Mouse (Mus musculus) ovary, adult 18-20 months (tissue): ENCODE results near the gene Olfr667.
"Not testable (repeated sequence)": the region's sequence is repeated elsewhere in the genome, so short reads cannot be mapped to it uniquely, and the experiment has no call there.

ENCODE experiments used
- DNase-seq: peaks from one replicate; pipeline ENCODE4 v3.0.0; 2022; ENCODE audit warnings: low spot score, mixed read lengths

Gene Olfr667

DNA sequence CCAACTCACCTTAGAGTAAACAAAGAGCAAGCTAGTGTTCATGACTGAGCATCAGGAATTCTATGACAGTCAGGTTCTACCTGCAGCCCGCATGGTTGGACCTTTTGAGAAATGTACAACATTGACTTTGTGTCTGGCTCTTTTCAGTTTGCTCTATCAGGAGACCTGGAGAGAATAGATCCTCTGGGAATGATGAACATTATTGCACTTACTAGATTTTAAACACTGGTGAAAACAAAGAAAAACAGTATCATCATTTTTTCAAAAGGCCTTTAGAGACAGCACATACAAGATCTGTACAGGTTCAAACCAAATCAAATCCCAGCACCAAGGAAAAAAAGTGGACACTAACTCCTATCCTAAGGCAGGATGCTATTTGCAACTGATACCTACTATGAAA lies at the start of gene Olfr667:
Gene Olfr667 (minus strand): TSS at position 101 of the 400 bp plus-strand sequence.
- no peak for DNase-seq

DNA sequence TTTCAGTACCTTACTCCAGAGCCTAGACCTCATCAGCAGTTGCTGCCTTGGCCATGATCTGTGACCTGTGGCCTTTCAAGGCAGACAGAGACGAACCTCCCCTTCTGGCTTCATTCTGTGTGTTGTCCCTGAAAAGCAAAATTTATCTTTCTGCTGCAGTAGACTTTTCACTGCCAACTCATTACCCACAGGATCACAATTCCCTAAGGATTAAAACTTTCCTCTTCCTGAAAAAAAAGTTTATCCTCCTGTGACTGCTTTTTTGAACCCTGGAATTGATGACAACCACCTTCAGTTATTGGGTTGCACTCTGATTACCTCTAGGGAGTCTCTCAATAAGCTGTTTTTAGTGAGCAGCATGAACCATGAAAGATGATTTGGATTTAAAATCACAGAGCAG lies 41.2 kb upstream of the Olfr667 start, which contains the start of gene Olfr670:
Gene Olfr670 (minus strand): TSS at position 101 of the 400 bp plus-strand sequence.
- DNase-seq = no peak

DNA sequence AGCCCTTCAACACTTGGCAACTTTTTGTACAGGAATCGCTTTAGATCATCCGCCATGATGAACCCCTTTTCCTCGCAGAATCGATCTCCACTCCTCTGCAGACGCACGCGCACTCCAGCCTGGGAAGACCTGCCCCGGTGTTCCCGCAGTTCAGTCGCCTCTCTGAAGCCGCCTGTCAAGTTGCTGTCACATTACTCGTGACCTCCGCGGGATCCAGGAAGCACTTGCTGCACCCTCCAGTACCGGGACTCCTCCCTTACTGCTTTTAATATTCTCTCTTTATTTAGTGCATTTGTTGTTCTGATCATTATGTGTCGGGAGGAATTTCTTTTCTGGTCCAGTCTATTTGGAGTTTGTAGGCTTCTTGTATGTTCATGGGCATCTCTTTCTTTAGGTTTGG lies 29.0 kb upstream of the Olfr667 start:
- DNase-seq = not testable (repeated sequence)

DNA sequence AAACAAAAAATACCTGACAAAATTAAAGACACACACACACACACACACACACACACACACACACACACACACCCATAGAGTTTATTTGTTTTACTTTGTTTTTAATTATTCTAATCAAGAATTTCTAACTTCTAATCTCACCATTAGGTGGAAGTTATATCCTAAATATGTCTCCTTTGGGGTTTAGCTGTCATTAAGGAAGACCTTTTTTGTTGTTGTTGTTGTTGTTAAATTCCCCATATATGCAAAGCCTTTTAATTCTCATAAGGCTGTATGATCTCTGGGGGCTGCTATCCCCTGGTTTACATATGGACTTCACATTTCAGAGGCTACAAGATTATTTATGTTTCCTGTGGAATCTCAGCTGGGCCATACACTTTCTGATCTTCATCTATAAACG lies 12.7 kb upstream of the Olfr667 start, which contains the start of gene Olfr669:
Gene Olfr669 (plus strand): TSS at position 301 of the 400 bp plus-strand sequence.
- DNase-seq = no peak

DNA sequence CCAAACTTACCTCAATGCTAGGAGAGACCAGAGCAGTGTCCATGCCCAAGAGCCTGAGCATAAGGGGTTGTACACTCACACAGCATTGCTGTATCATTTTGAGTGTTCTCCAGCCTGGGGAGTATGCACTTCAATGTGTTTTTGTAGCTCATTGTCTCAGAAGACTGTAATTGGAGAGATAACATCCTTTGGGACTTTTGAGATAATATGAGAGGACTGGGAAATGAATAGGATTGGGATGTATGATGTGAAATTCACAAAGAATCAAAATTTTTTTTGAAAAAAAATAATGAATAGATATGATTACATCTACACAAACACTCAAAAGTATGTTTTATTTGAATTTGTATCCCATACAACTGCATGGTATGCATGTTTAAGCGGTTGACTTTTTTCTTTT lies 6.7 kb upstream of the Olfr667 start, which contains the start of gene Olfr668:
Gene Olfr668 (minus strand): TSS at position 101 of the 400 bp plus-strand sequence.
- no peak for DNase-seq

DNA sequence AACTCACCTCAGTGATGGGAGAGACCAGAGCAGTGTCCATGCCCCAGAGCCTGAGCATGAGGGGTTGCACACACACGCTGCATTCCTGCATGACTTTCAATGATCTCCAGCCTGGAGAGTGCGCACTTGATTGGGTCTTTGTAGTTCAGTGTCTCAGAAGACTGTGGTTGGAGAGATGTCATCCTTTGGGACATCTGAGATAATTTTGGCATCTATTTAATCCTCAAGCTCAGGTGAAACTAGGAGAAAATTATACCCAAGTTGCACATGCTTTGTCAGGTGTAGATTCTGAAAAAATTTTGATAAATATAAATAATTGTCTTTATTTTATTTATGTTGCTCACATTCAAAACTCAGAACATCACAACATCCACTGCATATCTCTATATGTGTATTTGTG lies 25.4 kb downstream of the Olfr667 start, which contains the start of gene Olfr666:
Gene Olfr666 (minus strand): TSS at position 101 of the 400 bp plus-strand sequence.
- DNase-seq = no peak

DNA sequence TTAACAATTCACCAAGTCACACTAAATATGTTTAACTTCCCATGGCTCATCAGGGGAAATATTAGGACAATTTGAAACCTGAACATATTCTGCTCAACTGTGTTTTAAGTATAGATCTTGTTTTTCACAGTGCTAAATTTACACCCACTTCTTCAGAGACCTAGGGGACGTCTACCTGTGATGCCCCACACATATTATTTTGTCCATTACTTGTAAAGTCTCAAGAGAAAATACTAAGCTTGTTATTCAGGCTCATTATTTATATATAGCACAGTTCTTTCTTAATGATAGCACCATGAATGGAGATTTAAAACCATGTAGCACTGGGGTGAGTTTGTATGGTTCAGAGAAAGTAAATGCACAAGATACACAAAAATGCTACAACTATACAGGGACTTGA lies 43.6 kb downstream of the Olfr667 start, which contains the start of gene Olfr665:
Gene Olfr665 (plus strand): TSS at position 301 of the 400 bp plus-strand sequence.
- DNase-seq = no peak
